Mouse (Mus musculus): ENCODE results near the gene Hba-x. TPM values are rescaled to one million over a fixed set of nuclear protein-coding genes. Genes with fewer than 3 reads are reported as not detected.

The Hba-x gene
- polyA plus RNA-seq, 1 experiment from 2014 or later: 11.3 TPM

GRCm38 (mm10) chr11:32265117-32265738 lies 11.0 kb upstream of the Hba-x start:
- H3K27ac ChIP-seq (ENCODE audit: low read length): no peak overlapping the region
- H3K9ac ChIP-seq (replicated peaks; ENCODE audit: low read depth, low read length): no peak overlapping the region
- H3K4me2 ChIP-seq (ENCODE audit: low read length): no peak overlapping the region
- H3K9me3 ChIP-seq (ENCODE audit: control insufficient read depth, low read length): no peaks in the 10 kb centered on the region
- WGBS: 91% methylated on average over 3 of the region's 3 CpGs
- H3K27me3 ChIP-seq (replicated peaks; ENCODE audit: control insufficient read depth, insufficient read depth, low read length): no peaks in the 10 kb centered on the region
- H3K4me1 ChIP-seq (replicated peaks; ENCODE audit: control insufficient read depth, insufficient read depth, low read length): peaks cover 16% of the 10 kb centered on the region
- no peak overlapping the region for H3K4me3 ChIP-seq (replicated peaks; ENCODE audit: low read length)
- no peak for ATAC-seq
- H3K36me3 ChIP-seq (ENCODE audit: control insufficient read depth, insufficient read depth): peaks cover 1% of the 10 kb centered on the region; the same call in 1 of the 2 replicates

GRCm38 (mm10) chr11:32266194-32266593 lies 10.0 kb upstream of the Hba-x start:
- peaks cover 16% of the 10 kb centered on the region for H3K4me1 ChIP-seq (replicated peaks; ENCODE audit: control insufficient read depth, insufficient read depth, low read length)
- no peak overlapping the region for H3K4me2 ChIP-seq (ENCODE audit: low read length)
- H3K27ac ChIP-seq (ENCODE audit: low read length): no peak overlapping the region
- H3K9me3 ChIP-seq (ENCODE audit: control insufficient read depth, low read length): no peaks in the 10 kb centered on the region
- no peaks in the 10 kb centered on the region for H3K36me3 ChIP-seq (ENCODE audit: control insufficient read depth, insufficient read depth)
- WGBS: 93% methylated on average over 6 of the region's 6 CpGs
- no peak overlapping the region for H3K4me3 ChIP-seq (replicated peaks; ENCODE audit: low read length)
- H3K27me3 ChIP-seq (replicated peaks; ENCODE audit: control insufficient read depth, insufficient read depth, low read length): no peaks in the 10 kb centered on the region
- ATAC-seq: no peak
- no peak overlapping the region for H3K9ac ChIP-seq (replicated peaks; ENCODE audit: low read depth, low read length)

GRCm38 (mm10) chr11:32266776-32267175 lies 9.4 kb upstream of the Hba-x start:
- Histone ChIP-seq H3K9me3 (ENCODE audit: control insufficient read depth, low read length) (no peaks in the 10 kb centered on the region), H3K27me3 (replicated peaks; ENCODE audit: control insufficient read depth, insufficient read depth, low read length) (no peaks in the 10 kb centered on the region), H3K27ac (ENCODE audit: low read length) (peak overlapping the region; percentile 96), H3K9ac (replicated peaks; ENCODE audit: low read depth, low read length) (peak overlapping the region; percentile 95), H3K36me3 (ENCODE audit: control insufficient read depth, insufficient read depth) (no peaks in the 10 kb centered on the region), H3K4me2 (ENCODE audit: low read length) (peak overlapping the region; percentile 72), H3K4me3 (replicated peaks; ENCODE audit: low read length) (peak overlapping the region; percentile 82), H3K4me1 (replicated peaks; ENCODE audit: control insufficient read depth, insufficient read depth, low read length) (peaks cover 16% of the 10 kb centered on the region)
- 23% methylated on average over 6 of the region's 6 CpGs for WGBS
- no peak for ATAC-seq

GRCm38 (mm10) chr11:32267188-32267884 lies 8.9 kb upstream of the Hba-x start, which contains the start of gene Nprl3:
TSS of gene Nprl3 (minus strand) at chr11:32267707.
- Histone ChIP-seq H3K9ac (replicated peaks; ENCODE audit: low read depth, low read length) (peak within 1 kb of the TSS; percentile 95), H3K9me3 (ENCODE audit: control insufficient read depth, low read length) (no peaks in the 10 kb centered on the region), H3K4me2 (ENCODE audit: low read length) (peak within 1 kb of the TSS; percentile 72), H3K4me1 (replicated peaks; ENCODE audit: control insufficient read depth, insufficient read depth, low read length) (peaks cover 16% of the 10 kb centered on the region), H3K36me3 (ENCODE audit: control insufficient read depth, insufficient read depth) (no peaks in the 10 kb centered on the region), H3K4me3 (replicated peaks; ENCODE audit: low read length) (peak within 1 kb of the TSS; percentile 82), H3K27ac (ENCODE audit: low read length) (peak within 1 kb of the TSS; percentile 96), H3K27me3 (replicated peaks; ENCODE audit: control insufficient read depth, insufficient read depth, low read length) (no peaks in the 10 kb centered on the region)
- under 1% methylated on average over 54 of the region's 54 CpGs for WGBS
- peak; percentile 100 for ATAC-seq

GRCm38 (mm10) chr11:32267964-32268363 lies 8.2 kb upstream of the Hba-x start:
- ATAC-seq: peak; percentile 11; the same call in 1 of the 2 replicates
- Histone ChIP-seq H3K9me3 (ENCODE audit: control insufficient read depth, low read length) (no peaks in the 10 kb centered on the region), H3K27me3 (replicated peaks; ENCODE audit: control insufficient read depth, insufficient read depth, low read length) (no peaks in the 10 kb centered on the region), H3K27ac (ENCODE audit: low read length) (peak overlapping the region; percentile 9; the same call in 1 of the 2 replicates), H3K4me2 (ENCODE audit: low read length) (peak overlapping the region; percentile 61), H3K4me1 (replicated peaks; ENCODE audit: control insufficient read depth, insufficient read depth, low read length) (peaks cover 16% of the 10 kb centered on the region), H3K36me3 (ENCODE audit: control insufficient read depth, insufficient read depth) (no peaks in the 10 kb centered on the region), H3K4me3 (replicated peaks; ENCODE audit: low read length) (peak overlapping the region; percentile 82), H3K9ac (replicated peaks; ENCODE audit: low read depth, low read length) (peak overlapping the region; percentile 47)
- WGBS: 20% methylated on average over 5 of the region's 5 CpGs

GRCm38 (mm10) chr11:32268952-32269351 lies 7.2 kb upstream of the Hba-x start:
- no peaks in the 10 kb centered on the region for H3K9me3 ChIP-seq (ENCODE audit: control insufficient read depth, low read length)
- no peak for ATAC-seq
- H3K4me2 ChIP-seq (ENCODE audit: low read length): no peak overlapping the region
- H3K27me3 ChIP-seq (replicated peaks; ENCODE audit: control insufficient read depth, insufficient read depth, low read length): no peaks in the 10 kb centered on the region
- no peaks in the 10 kb centered on the region for H3K36me3 ChIP-seq (ENCODE audit: control insufficient read depth, insufficient read depth)
- H3K9ac ChIP-seq (replicated peaks; ENCODE audit: low read depth, low read length): no peak overlapping the region
- no peak overlapping the region for H3K4me3 ChIP-seq (replicated peaks; ENCODE audit: low read length)
- no peak overlapping the region for H3K27ac ChIP-seq (ENCODE audit: low read length)
- WGBS: 83% methylated on average over 5 of the region's 5 CpGs
- H3K4me1 ChIP-seq (replicated peaks; ENCODE audit: control insufficient read depth, insufficient read depth, low read length): peaks cover 16% of the 10 kb centered on the region

- H3K4me1 ChIP-seq (replicated peaks; ENCODE audit: control insufficient read depth, insufficient read depth, low read length): peaks cover 10% of the 10 kb centered on the region
- no peak overlapping the region for H3K4me3 ChIP-seq (replicated peaks; ENCODE audit: low read length)
- no peaks in the 10 kb centered on the region for H3K36me3 ChIP-seq (ENCODE audit: control insufficient read depth, insufficient read depth)
- no peak overlapping the region for H3K4me2 ChIP-seq (ENCODE audit: low read length)
- WGBS: 50% methylated on average over 4 of the region's 4 CpGs
- H3K9ac ChIP-seq (replicated peaks; ENCODE audit: low read depth, low read length): no peak overlapping the region
- ATAC-seq: no peak
- no peaks in the 10 kb centered on the region for H3K27me3 ChIP-seq (replicated peaks; ENCODE audit: control insufficient read depth, insufficient read depth, low read length)
- H3K27ac ChIP-seq (ENCODE audit: low read length): no peak overlapping the region
- no peaks in the 10 kb centered on the region for H3K9me3 ChIP-seq (ENCODE audit: control insufficient read depth, low read length)
These were observed 5.0 kb upstream of the Hba-x start for GRCm38 (mm10) chr11:32271178-32271577.

GRCm38 (mm10) chr11:32277736-32278457 lies 1.7 kb downstream of the Hba-x start:
- WGBS: 82% methylated on average over 21 of the region's 21 CpGs
- ATAC-seq: no peak
- H3K9ac ChIP-seq (replicated peaks; ENCODE audit: low read depth, low read length): no peak overlapping the region

GRCm38 (mm10) chr11:32278458-32278957 lies 2.3 kb downstream of the Hba-x start:
- ATAC-seq: no peak
- H3K27ac ChIP-seq (ENCODE audit: low read length): no peak overlapping the region
- no peak overlapping the region for H3K4me3 ChIP-seq (replicated peaks; ENCODE audit: low read length)
- no peaks in the 10 kb centered on the region for H3K27me3 ChIP-seq (replicated peaks; ENCODE audit: control insufficient read depth, insufficient read depth, low read length)
- H3K4me1 ChIP-seq (replicated peaks; ENCODE audit: control insufficient read depth, insufficient read depth, low read length): peaks cover 3% of the 10 kb centered on the region; the same call in 1 of the 2 replicates
- WGBS: 82% methylated on average over 12 of the region's 12 CpGs
- no peaks in the 10 kb centered on the region for H3K36me3 ChIP-seq (ENCODE audit: control insufficient read depth, insufficient read depth)
- H3K9ac ChIP-seq (replicated peaks; ENCODE audit: low read depth, low read length): no peak overlapping the region
- no peak overlapping the region for H3K4me2 ChIP-seq (ENCODE audit: low read length)
- no peaks in the 10 kb centered on the region for H3K9me3 ChIP-seq (ENCODE audit: control insufficient read depth, low read length)

More at GRCm38 (mm10) chr11:32277736-32278457, 1.7 kb downstream of the Hba-x start:
- peaks cover 3% of the 10 kb centered on the region; the same call in 1 of the 2 replicates for H3K4me1 ChIP-seq (replicated peaks; ENCODE audit: control insufficient read depth, insufficient read depth, low read length)
- H3K4me3 ChIP-seq (replicated peaks; ENCODE audit: low read length): no peak overlapping the region
- no peaks in the 10 kb centered on the region for H3K36me3 ChIP-seq (ENCODE audit: control insufficient read depth, insufficient read depth)
- no peaks in the 10 kb centered on the region for H3K9me3 ChIP-seq (ENCODE audit: control insufficient read depth, low read length)
- H3K4me2 ChIP-seq (ENCODE audit: low read length): no peak overlapping the region
- H3K27ac ChIP-seq (ENCODE audit: low read length): no peak overlapping the region
- H3K27me3 ChIP-seq (replicated peaks; ENCODE audit: control insufficient read depth, insufficient read depth, low read length): no peaks in the 10 kb centered on the region

Measured in forebrain, embryonic 16.5 days (tissue).